Mouse (Mus musculus) cortical plate, adult 2 months (tissue): ENCODE measurements at regions not wholly inside any gene's neighbourhood (a gene's known extent, or its start where the extent isn't known, plus 50 kb on each side); places are given as distances from the start of the nearest gene placed in this dataset.

Source experiments
- H3K27ac ChIP-seq: fragments of 200-500 bp; 2 replicates; pipeline ENCODE4 v1.5.1; 2012; ENCODE audit warnings: low read length, control low read depth, inconsistent platforms; ENCODE audit not compliant: insufficient read depth
- H3K4me1 ChIP-seq: fragments of 200-500 bp; 2 replicates; pipeline ENCODE4 v1.6.1; 2011; ENCODE audit warnings: low read length; ENCODE audit not compliant: control insufficient read depth, insufficient read depth
- H3K4me3 ChIP-seq: fragments of 200-500 bp; 2 replicates; pipeline ENCODE4 v1.5.1; 2011; ENCODE audit warnings: mild to moderate bottlenecking, low read length, control low read depth; ENCODE audit not compliant: insufficient read depth
- CTCF ChIP-seq: fragments of 200-500 bp; IDR thresholded peaks from 2 replicates; pipeline ENCODE4 v1.5.1; 2011; ENCODE audit warnings: mild to moderate bottlenecking, control low read depth, low read length; ENCODE audit not compliant: insufficient read depth; ENCODE audit errors: extremely low read depth
- POLR2A ChIP-seq: fragments of 200-500 bp; IDR thresholded peaks from 2 replicates; pipeline ENCODE4 v1.6.1; 2011; ENCODE audit warnings: mild to moderate bottlenecking, low read length, control low read depth; ENCODE audit not compliant: insufficient read depth; ENCODE audit errors: extremely low read depth

DNA sequence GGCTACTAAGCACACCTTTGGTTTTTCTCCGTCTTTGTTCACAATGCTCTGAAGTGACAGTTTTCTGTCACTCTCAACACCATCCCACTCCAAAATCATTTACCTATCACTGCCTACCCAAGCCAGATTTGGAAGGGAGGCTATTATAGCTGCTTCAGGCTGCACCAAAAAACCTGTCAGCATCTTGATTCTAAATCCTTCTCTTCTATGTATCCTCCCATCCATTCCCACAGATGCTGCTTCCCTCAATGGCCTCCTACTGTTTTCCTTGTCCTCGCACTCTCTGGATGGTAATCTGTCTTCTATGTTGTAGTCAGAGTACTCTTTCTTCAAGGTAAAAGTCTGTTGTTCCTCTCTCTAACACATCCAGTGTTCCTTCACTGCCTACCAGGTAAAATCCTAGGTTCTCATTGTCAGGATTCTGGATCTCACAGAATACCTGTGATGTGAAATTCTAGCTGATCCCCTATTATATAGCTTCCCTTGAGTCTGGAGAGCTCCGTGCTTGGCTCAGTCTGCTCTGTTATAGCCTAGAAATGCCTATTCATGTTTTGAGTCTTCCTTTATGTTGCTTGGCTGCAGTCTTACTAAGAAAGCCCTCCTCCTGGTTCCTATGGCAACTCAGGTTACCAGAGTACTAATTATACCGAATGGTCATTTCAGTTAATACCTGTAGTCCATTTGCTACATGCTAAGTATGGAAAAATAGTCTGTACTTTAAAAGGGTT, 156.5 kb downstream of the Emp1 start:
- TF ChIP-seq CTCF (no peak), POLR2A (no peak)
- peaks cover 1% of the 10 kb centered on the region; the same call in 1 of the 2 replicates for H3K4me1 ChIP-seq
- no peak overlapping the region for H3K27ac ChIP-seq
- H3K4me3 ChIP-seq: no peak overlapping the region

DNA sequence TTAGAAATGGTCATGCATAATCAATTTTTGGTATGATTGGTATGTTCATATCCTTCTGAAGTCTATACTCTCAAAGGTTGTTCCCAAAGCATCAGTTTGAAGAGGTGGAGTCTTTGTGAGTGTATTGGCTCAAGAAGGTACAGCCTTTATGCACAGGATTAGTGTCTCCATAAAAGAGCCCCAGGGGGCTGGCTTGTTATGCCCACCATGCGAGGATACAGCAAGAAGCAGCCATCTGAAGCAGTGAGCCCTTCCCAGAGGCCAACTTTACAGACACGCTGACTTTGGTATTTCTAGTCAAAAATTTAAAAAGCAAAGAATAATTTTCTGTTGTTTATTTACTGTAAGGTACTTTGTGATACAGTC, 157.1 kb downstream of the Emp1 start:
- Histone ChIP-seq H3K27ac (no peak overlapping the region), H3K4me1 (peaks cover 1% of the 10 kb centered on the region; the same call in 1 of the 2 replicates), H3K4me3 (no peak overlapping the region)
- no peak for TF ChIP-seq POLR2A
- no peak for TF ChIP-seq CTCF

DNA sequence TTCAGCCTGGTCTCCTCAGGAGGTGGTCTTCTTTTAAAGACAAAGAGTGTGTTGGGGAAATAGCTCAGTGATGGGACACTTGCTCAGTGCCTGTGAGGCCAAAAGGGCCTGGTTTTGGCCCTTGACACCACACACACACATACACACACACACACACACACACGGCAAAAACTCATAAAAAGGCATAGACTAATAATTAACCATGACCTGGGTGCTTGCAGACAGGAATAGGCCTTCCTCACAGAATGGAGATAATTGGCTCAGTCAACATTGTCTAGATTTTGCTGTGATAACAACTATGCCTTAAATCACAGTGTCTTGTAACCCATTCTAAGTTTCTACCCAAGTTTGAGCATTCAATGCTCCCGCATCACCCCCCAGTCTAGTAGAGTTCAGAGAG, 158.5 kb downstream of the Emp1 start:
- TF ChIP-seq CTCF (no peak), POLR2A (no peak)
- peaks cover 1% of the 10 kb centered on the region; the same call in 1 of the 2 replicates for H3K4me1 ChIP-seq
- H3K27ac ChIP-seq: no peak overlapping the region
- no peak overlapping the region for H3K4me3 ChIP-seq

DNA sequence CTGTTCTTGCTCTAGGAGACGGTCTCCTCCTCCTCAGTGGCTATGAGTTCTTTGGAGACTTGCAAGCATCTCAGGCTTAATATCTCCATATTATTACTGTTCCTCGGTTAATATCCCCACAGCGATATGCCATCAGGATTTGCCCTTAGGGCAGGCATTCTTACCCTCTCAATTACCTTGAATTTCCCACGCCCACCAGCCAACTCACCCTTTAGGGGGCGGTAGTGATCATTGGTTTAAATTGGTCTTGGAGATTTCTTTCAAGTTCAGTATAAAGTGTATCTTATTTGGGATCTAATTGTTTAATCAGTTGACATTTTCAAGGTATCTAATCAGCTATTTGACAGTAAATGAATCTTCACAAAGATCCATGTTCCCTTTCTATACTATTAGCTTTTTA, 162.5 kb downstream of the Emp1 start:
- Histone ChIP-seq H3K4me3 (no peak overlapping the region), H3K27ac (no peak overlapping the region), H3K4me1 (peaks cover 6% of the 10 kb centered on the region; the same call in 1 of the 2 replicates)
- peak; percentile 22; the same call in 1 of the 2 replicates for TF ChIP-seq CTCF
- no peak for TF ChIP-seq POLR2A

DNA sequence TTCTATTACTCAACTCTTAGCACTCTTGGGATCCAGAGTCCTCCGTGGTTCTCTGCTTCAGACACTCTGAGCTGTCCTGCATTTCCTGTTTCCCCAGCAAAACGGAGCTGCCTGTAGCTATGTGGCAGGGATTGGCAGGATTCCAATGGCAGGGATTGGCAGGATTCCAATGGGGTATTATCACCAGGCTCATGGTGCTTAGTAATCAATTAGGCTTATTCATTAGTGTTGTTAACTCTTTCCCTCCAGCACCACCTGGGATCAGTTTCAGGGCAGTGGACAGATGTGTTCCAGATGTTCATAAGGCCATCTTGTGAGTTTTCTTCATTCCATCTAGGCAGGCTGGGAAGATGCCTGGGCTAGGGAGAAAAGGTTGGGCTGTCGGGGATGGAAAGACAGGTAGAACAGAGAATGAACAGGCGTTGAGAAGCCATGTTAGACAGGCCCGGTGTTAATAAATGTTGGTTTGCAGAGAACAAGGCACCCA, 163.5 kb downstream of the Emp1 start:
- no peak for TF ChIP-seq POLR2A
- no peak for TF ChIP-seq CTCF
- peaks cover 6% of the 10 kb centered on the region; the same call in 1 of the 2 replicates for H3K4me1 ChIP-seq
- H3K27ac ChIP-seq: no peak overlapping the region; the same call in 1 of the 2 replicates

DNA sequence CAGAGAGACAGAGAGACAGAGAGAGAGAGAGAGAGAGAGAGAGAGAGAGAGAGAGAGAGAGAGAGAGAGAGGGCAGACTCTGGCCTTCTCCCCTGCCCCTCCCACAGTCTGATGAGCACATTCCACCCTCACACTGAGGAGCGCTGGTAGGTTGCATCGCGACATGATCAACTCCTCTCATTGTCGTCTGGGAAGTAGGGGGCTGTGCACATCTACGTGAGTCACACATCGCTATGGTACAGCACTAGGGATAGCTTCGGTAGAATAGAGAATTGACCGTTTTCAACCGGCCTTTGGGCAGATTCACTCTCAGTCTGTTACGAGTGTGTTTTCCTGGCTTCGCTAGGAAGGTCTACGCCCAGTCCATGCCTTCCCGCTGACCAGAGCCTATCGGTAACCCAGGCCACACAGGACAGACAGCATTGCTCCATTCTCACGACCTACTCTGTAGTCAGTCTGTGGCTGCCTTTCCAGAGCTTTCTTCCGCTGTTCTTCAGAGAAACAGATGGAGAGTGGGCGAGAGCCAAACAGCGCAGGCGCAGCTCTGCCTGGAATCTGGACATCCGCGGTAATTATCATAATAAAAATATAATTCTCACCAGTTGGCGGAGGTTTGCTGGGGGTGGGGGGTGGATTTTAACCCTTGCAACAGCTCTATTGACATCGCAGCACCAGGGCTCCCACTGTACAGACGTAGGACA, 164.3 kb downstream of the Emp1 start:
- Histone ChIP-seq H3K4me1 (peaks cover 6% of the 10 kb centered on the region; the same call in 1 of the 2 replicates), H3K27ac (peak overlapping the region; percentile 73), H3K4me3 (no peak overlapping the region)
- TF ChIP-seq CTCF: no peak
- peak; percentile 23; the same call in 1 of the 2 replicates for TF ChIP-seq POLR2A

More for the DNA sequence above, 163.5 kb downstream of the Emp1 start:
- H3K4me3 ChIP-seq: no peak overlapping the region

DNA sequence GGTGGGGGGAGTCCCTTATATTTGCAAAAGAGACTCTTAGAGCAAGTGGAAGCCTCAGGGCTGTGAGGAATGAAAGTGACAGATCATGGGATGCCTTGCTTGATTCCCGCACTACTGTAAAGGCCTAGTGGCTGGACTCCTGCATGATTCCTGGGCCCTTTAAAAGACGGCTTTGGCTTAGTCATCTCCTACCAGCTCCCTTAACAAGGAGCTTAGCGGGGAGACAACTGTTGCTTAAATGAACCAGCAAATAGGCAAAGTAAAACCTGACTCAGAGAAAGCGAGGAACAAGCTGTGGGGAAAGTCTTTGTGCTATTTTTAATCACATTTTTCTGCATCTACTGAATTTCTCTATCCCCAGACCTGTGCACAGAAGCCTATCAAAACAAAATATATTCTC, 165.5 kb downstream of the Emp1 start:
- H3K4me1 ChIP-seq: peaks cover 6% of the 10 kb centered on the region; the same call in 1 of the 2 replicates
- H3K27ac ChIP-seq: peak overlapping the region; percentile 52; the same call in 1 of the 2 replicates
- no peak overlapping the region for H3K4me3 ChIP-seq
- TF ChIP-seq POLR2A: no peak
- no peak for TF ChIP-seq CTCF

DNA sequence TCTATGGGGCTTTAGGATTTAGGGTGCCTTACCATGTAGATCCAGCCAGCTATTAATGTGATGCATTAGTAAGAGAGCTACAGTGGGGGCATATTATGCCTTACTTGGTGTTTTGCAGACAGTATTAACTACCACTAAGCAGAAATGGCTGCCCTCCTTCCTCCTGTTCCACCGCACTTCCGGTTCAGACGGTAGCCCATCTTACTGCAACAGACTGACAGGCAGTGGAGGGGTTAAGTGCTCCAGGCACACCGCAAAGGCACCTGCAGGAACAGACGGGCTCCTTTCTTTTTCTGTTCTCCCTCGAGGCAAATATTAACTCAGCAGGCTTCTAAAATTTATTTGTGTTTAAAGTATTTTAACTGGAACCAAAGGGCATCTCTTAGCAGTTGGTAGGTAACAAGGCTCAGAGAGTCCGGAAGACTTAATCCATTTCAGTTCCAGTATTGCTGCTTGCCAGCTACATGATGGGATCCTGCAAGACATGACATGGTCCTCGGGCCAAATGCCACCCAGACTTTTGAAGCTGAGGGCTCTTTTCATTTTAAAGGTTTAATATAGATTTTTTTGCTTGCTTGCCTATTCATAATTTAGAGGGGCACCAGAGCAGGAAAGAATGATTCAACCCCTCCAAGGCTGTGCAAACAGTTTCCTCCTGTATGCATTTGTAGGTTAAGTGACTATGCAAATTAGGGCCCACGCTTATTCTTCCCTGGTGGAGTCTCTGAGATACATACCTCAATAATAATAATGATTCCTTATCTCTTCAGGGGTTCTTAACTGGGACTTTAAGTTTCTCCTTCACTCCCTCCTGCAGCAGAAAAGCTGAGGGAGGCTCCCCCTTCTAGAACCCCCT, 177.7 kb downstream of the Emp1 start:
- Histone ChIP-seq H3K27ac (no peak overlapping the region), H3K4me3 (no peak overlapping the region), H3K4me1 (no peaks in the 10 kb centered on the region; the same call in 1 of the 2 replicates)
- no peak for TF ChIP-seq POLR2A
- TF ChIP-seq CTCF: no peak

DNA sequence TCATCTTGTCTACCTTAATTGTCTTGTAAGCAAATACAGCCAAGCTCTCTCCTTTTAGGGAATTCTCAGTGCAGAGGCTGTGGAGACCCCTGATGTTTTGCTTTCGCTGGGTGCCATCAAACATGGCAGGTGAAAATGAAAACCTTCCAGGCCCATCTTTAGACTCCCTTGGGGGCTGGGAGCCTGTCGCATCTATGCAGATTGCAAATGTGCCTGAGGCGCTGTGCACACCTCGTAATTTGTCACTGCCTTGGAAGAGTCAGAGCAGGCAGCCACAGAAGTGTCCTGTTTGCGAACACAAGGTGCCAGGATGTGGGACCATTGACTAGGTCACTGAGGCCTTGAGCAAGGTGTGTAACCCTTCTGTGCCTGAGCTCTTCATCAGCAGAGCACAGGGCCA, 179.2 kb downstream of the Emp1 start:
- Histone ChIP-seq H3K4me1 (no peaks in the 10 kb centered on the region; the same call in 1 of the 2 replicates), H3K27ac (no peak overlapping the region), H3K4me3 (no peak overlapping the region)
- TF ChIP-seq CTCF (no peak), POLR2A (no peak)
